Mouse (Mus musculus) small intestine, adult 2 months (tissue): ENCODE data around the gene Mtg1. TPM values are rescaled to one million over a fixed set of nuclear protein-coding genes. Genes with fewer than 3 reads are reported as not detected.

ENCODE experiments used
- H3K27ac ChIP-seq: fragments of 200-500 bp; 2 replicates; pipeline ENCODE4 v1.5.1; 2012; ENCODE audit warnings: low read depth, low read length, control low read depth, inconsistent platforms; ENCODE audit not compliant: insufficient read depth
- H3K27me3 ChIP-seq: fragments of 200-500 bp; 2 replicates; pipeline ENCODE4 v1.6.1; 2012; ENCODE audit warnings: mild to moderate bottlenecking, moderate library complexity, low read length, inconsistent platforms; ENCODE audit not compliant: control insufficient read depth, insufficient read depth
- H3K36me3 ChIP-seq: fragments of 200-500 bp; 2 replicates; pipeline ENCODE4 v1.6.1; 2012; ENCODE audit warnings: mild to moderate bottlenecking, low read length, control low read depth, inconsistent platforms; ENCODE audit not compliant: control insufficient read depth, insufficient read depth
- H3K4me1 ChIP-seq: fragments of 200-500 bp; 2 replicates; pipeline ENCODE4 v1.6.1; 2012; ENCODE audit warnings: low read length, inconsistent platforms, mixed read lengths; ENCODE audit not compliant: control insufficient read depth, insufficient read depth, insufficient read length
- H3K4me3 ChIP-seq: fragments of 200-500 bp; 2 replicates; pipeline ENCODE4 v1.5.1; 2012; ENCODE audit warnings: low read depth, mild to moderate bottlenecking, control low read depth, inconsistent platforms, low read length, moderate library complexity
- CTCF ChIP-seq: fragments of 200-500 bp; IDR thresholded peaks from 2 replicates; pipeline ENCODE4 v1.5.1; 2012; ENCODE audit warnings: low read depth, mild to moderate bottlenecking, control low read depth, inconsistent platforms, low read length, moderate library complexity, mixed read lengths; ENCODE audit not compliant: insufficient replicate concordance, insufficient read length; ENCODE audit errors: extremely low read depth
- POLR2A ChIP-seq: fragments of 200-500 bp; IDR thresholded peaks from 2 replicates; pipeline ENCODE4 v1.6.1; 2012; ENCODE audit warnings: low read depth, mild to moderate bottlenecking, control low read depth, inconsistent platforms, low read length, moderate library complexity
- WGBS: fragments of 180-500 bp; shearing (Covaris S2); methylation state at CpG from one replicate; pipeline ENCODE4 v1.1.7; 2018; 5-methylcytosine and 5-hydroxymethylcytosine counted together
- polyA plus RNA-seq: library from polyadenylated mRNA; depleted of rRNA; stranded (reverse); fragments of >200 nt; gene quantifications from 2 replicates; pipeline ENCODE4 v1.2.3, GENCODE M21; 2012

Gene Mtg1
- polyA plus RNA-seq, 1 experiment = 16.6 TPM

DNA sequence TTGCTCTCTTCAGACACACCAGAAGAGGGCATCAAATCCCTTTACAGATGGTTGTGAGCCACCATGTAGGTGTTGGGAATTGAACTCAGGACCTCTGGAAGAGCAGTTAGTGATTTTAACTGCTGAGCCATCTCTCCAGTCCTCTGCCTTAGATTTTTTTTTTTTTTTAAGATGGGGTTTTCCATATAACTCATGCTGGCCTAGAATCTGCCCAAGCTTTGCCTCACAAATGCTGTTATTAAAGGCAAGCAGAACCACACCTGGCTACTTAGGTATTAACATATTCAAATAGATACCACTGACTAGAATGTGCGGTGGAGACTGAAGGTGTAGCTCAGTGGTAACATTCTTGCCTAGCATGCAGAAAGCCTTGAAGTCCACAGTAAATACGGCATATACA, 16.9 kb upstream of the Mtg1 start:
- peaks cover 4% of the 10 kb centered on the region; the same call in 1 of the 2 replicates for H3K4me1 ChIP-seq
- H3K27me3 ChIP-seq = no peaks in the 10 kb centered on the region
- 0 out of 2 replicates have a peak overlapping the region, but pooled peaks have one; percentile 83 for H3K27ac ChIP-seq
- H3K36me3 ChIP-seq = no peaks in the 10 kb centered on the region
- H3K4me3 ChIP-seq = no peak overlapping the region
- WGBS = 91% methylated on average over 2 of the region's 2 CpGs
- TF ChIP-seq POLR2A (no peak), CTCF (no peak)

DNA sequence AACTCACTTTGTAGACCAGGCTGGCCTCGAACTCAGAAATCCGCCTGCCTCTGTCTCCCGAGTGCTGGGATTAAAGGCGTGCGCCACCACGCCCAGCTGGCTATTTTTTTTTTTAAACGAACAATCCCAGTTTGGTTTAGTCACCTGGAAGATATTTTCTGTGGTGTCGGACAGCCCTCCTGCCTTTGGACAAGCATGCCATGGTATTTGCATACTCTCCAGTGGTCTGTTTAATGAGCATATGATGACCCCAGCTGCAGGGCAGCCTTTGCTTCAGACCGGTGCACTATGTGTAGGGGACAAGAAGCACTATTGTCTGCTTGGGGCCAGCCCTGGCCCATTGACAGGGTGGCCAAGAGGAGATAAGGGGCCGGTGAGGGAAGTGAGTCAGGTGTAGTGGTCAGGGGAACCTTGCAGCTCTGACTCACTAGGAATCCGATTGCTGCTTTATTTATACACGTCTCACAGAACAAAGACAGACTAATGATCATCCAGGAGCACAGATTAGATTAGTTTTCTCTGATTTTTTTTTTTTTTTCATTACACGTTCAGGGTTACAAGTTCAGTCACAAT, 15.9 kb upstream of the Mtg1 start:
- WGBS = 61% methylated on average over 13 of the region's 13 CpGs
- Histone ChIP-seq H3K36me3 (no peaks in the 10 kb centered on the region), H3K4me1 (peaks cover 4% of the 10 kb centered on the region; the same call in 1 of the 2 replicates), H3K4me3 (no peak overlapping the region), H3K27ac (peak overlapping the region; percentile 59; the same call in 1 of the 2 replicates), H3K27me3 (no peaks in the 10 kb centered on the region)
- TF ChIP-seq POLR2A = no peak
- no peak for TF ChIP-seq CTCF

DNA sequence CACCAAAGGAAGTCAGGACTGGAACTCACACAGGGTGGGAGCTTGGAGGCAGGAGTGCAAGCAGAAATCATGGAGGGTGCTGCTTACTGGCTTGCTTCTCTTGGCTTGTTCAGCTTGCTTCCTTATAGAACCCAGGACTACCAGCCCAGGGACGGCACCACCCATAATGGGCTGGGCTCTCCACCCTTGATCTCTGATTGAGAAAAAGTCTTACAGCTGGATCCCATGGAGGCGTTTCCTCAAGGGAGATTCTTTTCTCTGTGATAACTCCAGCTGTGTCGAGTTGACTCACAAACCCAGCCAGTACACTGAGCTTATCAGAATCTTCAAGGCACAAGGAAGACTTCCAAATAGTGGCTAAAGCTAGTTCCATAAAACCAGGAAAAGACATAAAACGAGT, 14.6 kb upstream of the Mtg1 start:
- WGBS = 15% methylated on average over 4 of the region's 4 CpGs
- H3K27ac ChIP-seq = peak overlapping the region; percentile 98
- TF ChIP-seq POLR2A = peak; percentile 41; the same call in 1 of the 2 replicates
- no peak for TF ChIP-seq CTCF

DNA sequence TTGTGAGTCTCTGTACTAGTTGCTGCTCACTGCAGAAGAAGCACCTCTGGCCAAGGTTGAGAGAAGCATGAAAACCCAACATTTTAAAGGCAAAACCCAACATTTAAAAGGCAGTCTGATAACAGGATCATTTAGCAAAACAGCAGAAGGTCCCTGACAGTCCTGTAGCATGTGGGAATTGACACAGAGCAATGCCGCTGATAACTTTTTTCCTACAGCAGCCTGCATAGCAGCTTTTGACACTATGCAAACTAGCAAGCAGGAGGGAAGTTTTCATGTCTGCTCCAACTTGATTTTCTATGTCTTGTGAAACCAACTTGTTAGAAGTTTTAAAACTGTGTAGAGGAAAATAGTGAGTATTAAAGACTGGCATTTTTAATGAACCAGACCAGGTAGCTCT, 13.0 kb upstream of the Mtg1 start:
- Histone ChIP-seq H3K27me3 (no peaks in the 10 kb centered on the region), H3K27ac (no peak overlapping the region), H3K36me3 (0 out of 2 replicates have a peak, but pooled peaks cover 1% of the 10 kb centered on the region), H3K4me1 (peaks cover 11% of the 10 kb centered on the region; the same call in 1 of the 2 replicates), H3K4me3 (no peak overlapping the region)
- TF ChIP-seq CTCF (no peak), POLR2A (no peak)
- 95% methylated on average over 1 of the region's 1 CpGs for WGBS

More for the DNA sequence above, 14.6 kb upstream of the Mtg1 start:
- Histone ChIP-seq H3K36me3 (no peaks in the 10 kb centered on the region), H3K4me3 (no peak overlapping the region; the same call in 1 of the 2 replicates), H3K4me1 (peaks cover 11% of the 10 kb centered on the region; the same call in 1 of the 2 replicates), H3K27me3 (no peaks in the 10 kb centered on the region)

DNA sequence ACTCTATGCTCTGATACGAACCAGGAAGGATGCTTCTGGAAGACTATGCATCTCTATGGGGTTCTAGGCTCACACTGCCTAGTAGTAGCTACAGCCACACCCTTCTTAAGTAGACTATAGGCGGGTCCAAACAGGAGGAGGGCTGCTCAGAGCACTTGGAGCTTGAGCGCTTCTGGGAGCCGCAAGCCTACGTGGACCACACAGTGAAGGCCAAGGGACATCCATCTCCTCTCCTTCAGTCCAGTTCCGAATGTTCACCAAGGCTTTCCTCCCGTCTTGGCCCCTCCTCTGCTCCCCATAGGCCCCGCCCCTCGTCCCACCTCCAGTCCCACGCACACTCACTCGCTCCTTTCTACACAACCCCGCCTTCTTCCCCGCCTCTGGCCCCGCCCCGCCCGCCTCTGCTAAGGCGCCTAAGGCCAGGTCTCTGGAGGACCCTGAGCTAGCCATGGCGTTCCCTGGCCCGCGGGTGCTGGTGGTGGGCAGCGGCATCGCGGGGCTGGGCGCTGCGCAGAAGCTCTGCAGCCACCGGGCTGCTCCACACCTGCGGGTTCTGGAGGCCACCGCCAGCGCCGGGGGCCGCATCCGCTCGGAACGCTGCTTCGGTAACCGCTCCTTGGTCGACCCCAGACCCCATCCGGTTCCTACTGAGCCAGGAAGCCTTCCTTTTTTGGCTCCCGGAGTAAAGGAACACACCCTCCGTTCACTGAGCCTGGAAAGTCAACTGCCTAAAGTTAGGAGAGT, 11.9 kb upstream of the Mtg1 start:
- peak overlapping the region; percentile 31; the same call in 1 of the 2 replicates for H3K27ac ChIP-seq
- H3K4me3 ChIP-seq = peak overlapping the region; percentile 82
- H3K27me3 ChIP-seq = no peaks in the 10 kb centered on the region
- 1% methylated on average over 40 of the region's 40 CpGs for WGBS
- peaks cover 9% of the 10 kb centered on the region; the same call in 1 of the 2 replicates for H3K4me1 ChIP-seq
- TF ChIP-seq CTCF (no peak), POLR2A (peak; percentile 38; the same call in 1 of the 2 replicates)
- peaks cover 4% of the 10 kb centered on the region; the same call in 1 of the 2 replicates for H3K36me3 ChIP-seq

DNA sequence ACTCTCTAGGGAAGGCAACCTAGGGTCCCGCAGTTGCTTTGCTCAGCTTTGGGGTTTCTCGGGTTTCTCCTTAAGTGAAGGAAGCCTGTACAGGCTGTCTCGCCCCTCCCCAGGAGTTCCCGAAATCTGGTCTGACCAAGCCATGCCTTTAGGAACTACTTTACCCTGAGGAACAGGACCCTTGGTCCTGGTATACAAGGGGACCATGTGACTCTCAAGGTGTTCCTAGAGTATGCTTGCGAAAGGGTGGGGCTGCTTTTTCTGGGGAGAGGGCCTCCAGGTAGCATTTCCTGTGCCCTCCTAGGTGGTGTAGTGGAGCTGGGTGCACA, 11.4 kb upstream of the Mtg1 start:
- H3K27ac ChIP-seq = no peak overlapping the region
- peaks cover 9% of the 10 kb centered on the region; the same call in 1 of the 2 replicates for H3K4me1 ChIP-seq

DNA sequence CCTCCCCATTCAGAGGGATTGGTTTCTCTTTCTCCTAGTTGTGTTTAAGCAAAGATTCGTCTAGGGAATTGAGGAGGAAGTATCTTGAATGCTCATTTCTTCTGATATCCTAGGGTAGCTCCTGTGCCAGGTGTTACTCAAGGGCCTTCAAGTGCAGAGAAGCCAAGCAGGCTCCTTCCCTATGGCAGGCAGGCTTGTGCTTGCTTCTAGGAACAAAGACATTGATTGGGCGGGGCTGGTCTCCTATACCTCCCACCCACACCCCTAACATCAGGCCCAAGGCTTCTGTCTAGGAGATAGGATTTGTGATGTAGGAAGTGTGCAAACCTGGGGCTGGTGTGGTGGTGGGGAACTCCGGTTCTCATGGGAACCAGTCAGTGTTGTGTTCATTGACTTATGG, 10.4 kb upstream of the Mtg1 start:
- H3K27ac ChIP-seq = peak overlapping the region; percentile 30; the same call in 1 of the 2 replicates

More for the DNA sequence above, 11.4 kb upstream of the Mtg1 start:
- TF ChIP-seq CTCF (no peak), POLR2A (no peak)
- H3K36me3 ChIP-seq = peaks cover 5% of the 10 kb centered on the region; the same call in 1 of the 2 replicates
- H3K4me3 ChIP-seq = peak overlapping the region; percentile 82
- no peaks in the 10 kb centered on the region for H3K27me3 ChIP-seq
- WGBS = 2% methylated on average over 5 of the region's 5 CpGs

More for the DNA sequence above, 10.4 kb upstream of the Mtg1 start:
- no peaks in the 10 kb centered on the region for H3K27me3 ChIP-seq
- TF ChIP-seq CTCF (no peak), POLR2A (no peak)
- peaks cover 5% of the 10 kb centered on the region; the same call in 1 of the 2 replicates for H3K36me3 ChIP-seq
- H3K4me3 ChIP-seq = peak overlapping the region; percentile 30
- H3K4me1 ChIP-seq = peaks cover 9% of the 10 kb centered on the region; the same call in 1 of the 2 replicates
- 41% methylated on average over 3 of the region's 3 CpGs for WGBS
